ENCODE assay signal across 1 mouse cellular context in the genomic region with DNA sequence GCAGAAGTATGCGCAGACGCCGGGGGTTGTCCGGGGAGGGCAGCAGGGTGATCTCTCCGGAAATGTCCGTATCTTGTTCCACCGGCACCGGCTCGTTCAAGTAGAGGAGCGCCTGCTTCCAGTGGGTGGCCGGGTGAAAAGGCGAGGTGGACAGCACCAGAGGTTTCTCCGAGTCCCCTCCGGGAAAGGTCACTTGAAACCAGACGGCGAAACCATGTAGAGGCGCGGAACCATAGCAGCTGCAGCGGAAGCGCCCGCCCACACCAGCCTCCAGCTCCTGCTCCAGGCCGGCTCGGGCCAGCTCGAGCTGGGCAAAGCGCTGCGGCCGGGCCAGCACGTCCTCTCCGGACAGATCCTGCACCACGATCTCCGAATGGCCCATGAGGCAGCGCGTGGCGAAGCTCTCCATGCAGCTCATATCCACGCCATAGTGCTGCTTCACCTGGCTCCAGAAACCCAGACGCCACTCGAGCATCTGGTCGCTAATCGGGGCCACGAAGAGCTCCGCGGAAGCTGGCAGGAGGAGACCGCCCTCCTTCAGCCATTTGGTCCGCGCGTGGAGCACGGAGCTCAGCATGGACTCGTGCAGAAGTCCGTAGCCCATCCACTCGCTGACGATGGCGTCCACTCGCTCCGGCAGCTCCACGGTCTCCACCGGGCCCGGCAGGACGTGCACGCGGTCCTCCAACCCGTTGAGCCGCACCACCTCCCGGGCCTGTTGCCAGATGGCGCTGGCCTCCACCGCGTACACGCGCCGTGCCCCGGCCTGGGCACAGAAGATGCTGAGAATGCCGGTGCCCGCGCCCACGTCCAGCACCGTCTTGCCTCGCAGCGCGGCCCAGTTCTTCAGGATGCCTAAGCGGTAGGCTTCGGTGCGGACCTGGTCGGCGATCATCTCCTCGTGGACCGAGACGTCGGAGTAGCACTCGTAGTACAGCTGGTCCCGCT.
A peak's percentile ranks its signal among the peaks of the same experiment; 100 is the strongest.
TF ChIP-seq lines count a peak whose summit lies in the region.

No protein-coding gene starts in this region.

TF ChIP-seq in CH12.LX, 34 proteins besides CTCF, POLR2A, EP300 and RAD21:
- TF ChIP-seq USF1 (IDR thresholded peaks at IDR 0.05; ENCODE audit: low read depth, low read length) (no peak), BHLHE40 (IDR thresholded peaks at IDR 0.05; ENCODE audit: low read depth, low read length) (no peak), ELF1 (IDR thresholded peaks at IDR 0.05; ENCODE audit: low read depth, low read length) (0 out of 2 replicates have a peak, but pooled peaks have one; percentile 13), RCOR1 (conservative IDR thresholded peaks at IDR 0.05; ENCODE audit: low read depth, low read length) (no peak), MAZ (IDR thresholded peaks at IDR 0.05; ENCODE audit: low read depth, low read length) (no peak), MAX (IDR thresholded peaks at IDR 0.05; ENCODE audit: low read length) (0 out of 2 replicates have a peak, but pooled peaks have one; percentile 11), TBP (conservative IDR thresholded peaks at IDR 0.05; ENCODE audit: low read depth, low read length) (no peak), UBTF (IDR thresholded peaks at IDR 0.05; ENCODE audit: low read depth, low read length) (peak; percentile 69; the same call in 1 of the 2 replicates), CHD1 (IDR thresholded peaks at IDR 0.05; ENCODE audit: low read depth, low read length) (no peak), POLR2AphosphoS2 (IDR thresholded peaks at IDR 0.05; ENCODE audit: low read depth, low read length) (no peak), ETS1 (conservative IDR thresholded peaks at IDR 0.05; ENCODE audit: low read depth, low read length) (no peak), NELFE (IDR thresholded peaks at IDR 0.05; ENCODE audit: low read depth, low read length) (no peak; the same call in 1 of the 2 replicates), SIN3A (IDR thresholded peaks at IDR 0.05; ENCODE audit: low read length) (peak; percentile 54; the same call in 1 of the 2 replicates), ZC3H11A (IDR thresholded peaks at IDR 0.05; ENCODE audit: low read depth, low read length) (no peak), SMC3 (IDR thresholded peaks at IDR 0.05; ENCODE audit: low read depth, low read length) (no peak), JUN (IDR thresholded peaks at IDR 0.05; ENCODE audit: insufficient read depth, low read depth, low read length) (no peak), PAX5 (IDR thresholded peaks at IDR 0.05; ENCODE audit: low read length) (no peak), JUND (conservative IDR thresholded peaks at IDR 0.05; ENCODE audit: low read depth, low read length) (no peak), GABPA (IDR thresholded peaks at IDR 0.05; ENCODE audit: insufficient replicate concordance, low read depth, low read length) (no peak), IRF4 (IDR thresholded peaks at IDR 0.05; ENCODE audit: low read depth, low read length) (no peak), ZNF384 (IDR thresholded peaks at IDR 0.05; ENCODE audit: low read depth, low read length) (no peak), ZKSCAN1 (IDR thresholded peaks at IDR 0.05; ENCODE audit: borderline replicate concordance, low read depth, low read length) (no peak), MAFK (IDR thresholded peaks at IDR 0.05; ENCODE audit: insufficient replicate concordance, low read length) (no peak), MXI1 (IDR thresholded peaks at IDR 0.05; ENCODE audit: low read depth, low read length) (peak; percentile 54), HCFC1 (IDR thresholded peaks at IDR 0.05; ENCODE audit: low read depth, low read length) (0 out of 2 replicates have a peak, but pooled peaks have one; percentile 9), MYC (IDR thresholded peaks at IDR 0.05; ENCODE audit: low read depth, low read length) (peak; percentile 43; the same call in 1 of the 2 replicates), NRF1 (IDR thresholded peaks at IDR 0.05; ENCODE audit: low read depth, low read length) (peak; percentile 29; the same call in 1 of the 2 replicates), ZMIZ1 (IDR thresholded peaks at IDR 0.05; ENCODE audit: low read depth, low read length) (0 out of 2 replicates have a peak, but pooled peaks have one; percentile 48), KAT2A (IDR thresholded peaks at IDR 0.05; ENCODE audit: insufficient replicate concordance, low read length) (no peak), USF2 (conservative IDR thresholded peaks at IDR 0.05; ENCODE audit: low read depth, low read length) (no peak), MEF2A (IDR thresholded peaks at IDR 0.05; ENCODE audit: borderline replicate concordance, low read depth, low read length) (no peak), TCF12 (IDR thresholded peaks at IDR 0.05; ENCODE audit: low read depth, low read length) (0 out of 2 replicates have a peak, but pooled peaks have one; percentile 16), CHD2 (IDR thresholded peaks at IDR 0.05; ENCODE audit: low read length) (no peak), E2F4 (IDR thresholded peaks at IDR 0.05; ENCODE audit: insufficient replicate concordance, low read depth, low read length) (no peak)
